Mouse (Mus musculus) hindbrain, embryonic 14.5 days (tissue): Measurements from ENCODE around the gene Uqcr10. TPM values are rescaled to one million over a fixed set of nuclear protein-coding genes. Genes with fewer than 3 reads are reported as not detected.

Experiments used
- polyA plus RNA-seq: library from polyadenylated mRNA; unstranded; fragments of >200 nt; fragmentation: Nextera tagmentation; extraction: Ambion mirVana; gene quantifications from 2 replicates; pipeline ENCODE4 v1.2.1, GENCODE M21; 2014

Uqcr10 gene
- polyA plus RNA-seq, 1 experiment from 2014 or later = 721 TPM

Other genes starting within 250 kb of the Uqcr10 start
- gene Mtmr3, start 109.5 kb downstream of the Uqcr10 start, polyA plus RNA-seq = 39.9 and 43.0 TPM in 2 replicates
- gene Gm11032, start 84.3 kb downstream of the Uqcr10 start, polyA plus RNA-seq = not detected in 2 replicates
- gene Ascc2, start 66.6 kb downstream of the Uqcr10 start, polyA plus RNA-seq = 19.5 and 20.2 TPM in 2 replicates
- 57.3 and 58.3 TPM in 2 replicates for gene Zmat5, start 336 bp upstream of the Uqcr10 start, polyA plus RNA-seq
- 2.2 and 2.5 TPM in 2 replicates for gene Cabp7, start 42.4 kb upstream of the Uqcr10 start, polyA plus RNA-seq
- gene Nf2, start 145.2 kb upstream of the Uqcr10 start, polyA plus RNA-seq = 63.9 and 65.5 TPM in 2 replicates
- 116 and 118 TPM in 2 replicates for gene Nipsnap1, start 169.6 kb upstream of the Uqcr10 start, polyA plus RNA-seq
- gene Thoc5, start 191.0 kb upstream of the Uqcr10 start, polyA plus RNA-seq = 53.3 TPM in 2 replicates
- gene Nefh, start 243.7 kb upstream of the Uqcr10 start, polyA plus RNA-seq = 11.8 and 17.9 TPM in 2 replicates